Mouse (Mus musculus) brain, embryonic 18.5 days (tissue): ENCODE measurements at regions not wholly inside any gene's neighbourhood (a gene's known extent, or its start where the extent isn't known, plus 50 kb on each side); places are given as distances from the start of the nearest gene placed in this dataset.
A peak's percentile ranks its signal among the peaks of the same experiment; 100 is the strongest.

Experiments
- DNase-seq: peaks from one replicate; pipeline ENCODE4 v3.0.0-alpha.2; 2012; ENCODE audit warnings: low read depth, low spot score

- DNase-seq = no peak
These were observed 349.2 kb downstream of the Agtpbp1 start for GRCm38 (mm10) chr13:59235836-59236235.

- no peak for DNase-seq
These were observed 355.9 kb downstream of the Agtpbp1 start for GRCm38 (mm10) chr13:59229111-59229541.

DNA sequence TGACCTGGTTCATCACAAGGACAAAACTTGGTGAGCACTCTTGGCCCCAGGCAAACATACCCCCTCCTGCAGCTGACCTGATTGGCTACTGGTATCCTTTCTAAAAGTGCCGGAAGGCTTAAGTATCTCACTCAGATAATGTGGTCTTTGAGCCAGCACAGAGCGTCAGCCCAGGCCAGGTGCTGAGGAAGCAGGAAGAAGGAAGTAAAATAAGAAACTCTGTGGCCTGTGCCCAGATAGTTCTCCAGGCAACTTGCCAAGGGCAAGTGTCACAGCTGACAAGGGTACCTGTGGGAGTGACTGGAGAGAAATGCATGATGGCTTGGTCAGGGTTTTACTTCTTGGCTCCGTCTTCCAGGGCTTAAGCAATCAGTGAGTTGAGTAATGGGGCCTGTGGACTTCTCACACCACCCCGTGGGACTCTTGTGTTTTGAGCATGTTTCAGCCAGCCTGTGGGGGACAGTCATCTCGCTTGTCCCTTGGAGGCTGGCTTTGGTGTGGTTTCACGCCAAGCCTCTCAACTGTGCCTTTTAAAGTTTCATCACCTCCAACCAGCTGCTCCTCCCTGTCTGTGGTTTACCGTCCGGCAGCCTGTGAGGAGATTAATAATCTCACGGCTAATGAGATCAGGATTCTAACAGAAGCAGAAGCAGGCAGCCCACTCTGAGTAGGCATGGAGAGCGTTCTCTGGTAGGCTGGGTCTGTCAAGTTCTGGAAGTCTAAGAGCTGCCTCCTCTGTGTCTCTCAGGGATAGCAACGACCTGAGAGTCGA lies 356.8 kb downstream of the Agtpbp1 start:
- DNase-seq = no peak

- DNase-seq = no peak
These were observed 357.4 kb downstream of the Agtpbp1 start for GRCm38 (mm10) chr13:59227523-59228058.

DNA sequence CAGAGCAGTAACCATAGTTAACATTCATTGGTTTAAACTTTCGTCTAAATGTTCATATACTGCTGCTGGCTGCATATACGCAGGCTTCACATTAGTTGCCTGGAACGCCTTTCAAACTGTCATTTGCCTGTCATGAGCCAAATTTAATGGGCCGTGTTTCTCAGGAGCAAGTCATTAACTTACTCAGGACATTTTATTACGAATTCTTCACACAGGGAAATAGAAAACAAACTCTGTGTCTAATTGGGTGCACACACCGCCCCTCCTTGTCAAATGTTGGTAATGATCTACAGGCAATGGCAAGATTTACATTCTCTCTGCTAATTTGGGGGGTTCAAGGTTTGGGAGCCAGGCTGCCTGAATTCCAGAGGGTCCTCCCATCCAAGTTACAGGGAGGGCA lies 364.4 kb downstream of the Agtpbp1 start:
- DNase-seq = no peak

GRCm38 (mm10) chr13:59220156-59220555 lies 364.9 kb downstream of the Agtpbp1 start:
- DNase-seq = no peak

DNA sequence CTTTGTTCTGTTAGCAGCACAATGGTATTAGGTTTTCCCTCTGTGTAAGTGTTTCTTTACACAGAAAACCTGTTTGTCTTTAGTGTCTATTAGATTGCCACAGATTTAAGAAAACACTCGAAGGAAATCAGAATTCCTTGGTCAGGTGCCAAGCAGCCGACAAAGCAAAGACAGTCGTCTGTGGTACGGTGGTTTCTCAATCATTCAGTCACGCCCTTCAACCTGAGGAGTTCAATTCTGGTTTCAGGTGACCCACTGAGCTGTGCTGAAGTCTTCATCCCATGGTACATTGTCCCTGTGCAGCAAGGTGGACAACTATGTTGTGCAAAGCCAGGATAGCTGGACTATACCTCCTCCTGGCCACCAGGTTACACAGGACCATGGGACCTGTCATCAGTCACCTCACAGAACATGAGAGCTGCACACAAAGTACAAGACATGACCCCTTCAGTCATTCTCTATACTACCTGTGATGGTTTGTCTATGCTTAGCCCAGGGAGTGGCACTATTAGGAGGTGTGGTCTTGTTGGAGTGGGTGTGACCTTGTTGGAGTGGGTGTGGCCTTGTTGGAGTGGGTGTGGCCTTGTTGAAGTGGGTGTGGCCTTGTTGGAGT lies 368.2 kb downstream of the Agtpbp1 start:
- no peak for DNase-seq

- peak; percentile 30 for DNase-seq
These were observed 372.7 kb downstream of the Agtpbp1 start for GRCm38 (mm10) chr13:59212296-59212701.

DNA sequence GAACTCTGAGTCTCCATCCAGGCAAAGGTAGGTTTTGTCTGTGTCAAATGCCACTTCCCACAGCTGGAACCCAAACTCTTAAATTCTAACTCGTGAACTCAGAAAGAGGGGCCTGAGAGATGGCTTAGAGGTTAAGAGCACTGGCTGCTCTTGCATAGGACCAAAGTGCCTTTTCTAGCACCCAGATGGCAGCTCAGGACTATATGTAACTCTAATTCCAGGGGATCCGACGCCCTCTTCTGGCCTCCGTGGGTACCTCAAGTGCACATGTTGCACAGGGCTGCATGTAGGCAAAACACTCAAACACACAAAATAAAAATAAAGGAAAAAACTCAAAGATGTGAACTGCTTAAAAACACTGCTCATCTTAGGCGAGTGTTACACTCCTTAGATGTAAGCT lies 374.2 kb downstream of the Agtpbp1 start:
- DNase-seq = no peak

DNA sequence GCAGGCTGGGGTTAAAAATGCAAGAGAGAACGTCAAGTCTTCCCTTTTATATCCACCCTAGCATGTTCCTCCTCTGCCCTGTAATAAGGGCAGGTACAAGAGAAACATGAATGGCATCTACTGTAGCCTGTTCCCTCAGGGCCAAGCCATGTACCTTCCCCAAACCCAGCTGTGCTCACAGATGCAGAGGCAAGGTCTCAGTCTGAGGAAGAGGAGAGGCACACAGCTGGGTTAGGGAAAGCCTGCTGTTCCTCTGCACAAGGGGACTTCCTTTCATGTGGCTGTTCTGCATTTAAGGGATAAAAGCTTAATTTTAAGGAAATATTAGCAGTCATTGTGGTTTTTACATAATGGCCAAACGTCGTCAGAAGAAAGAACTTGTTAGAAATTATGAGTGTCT lies 378.8 kb downstream of the Agtpbp1 start:
- no peak for DNase-seq

DNA sequence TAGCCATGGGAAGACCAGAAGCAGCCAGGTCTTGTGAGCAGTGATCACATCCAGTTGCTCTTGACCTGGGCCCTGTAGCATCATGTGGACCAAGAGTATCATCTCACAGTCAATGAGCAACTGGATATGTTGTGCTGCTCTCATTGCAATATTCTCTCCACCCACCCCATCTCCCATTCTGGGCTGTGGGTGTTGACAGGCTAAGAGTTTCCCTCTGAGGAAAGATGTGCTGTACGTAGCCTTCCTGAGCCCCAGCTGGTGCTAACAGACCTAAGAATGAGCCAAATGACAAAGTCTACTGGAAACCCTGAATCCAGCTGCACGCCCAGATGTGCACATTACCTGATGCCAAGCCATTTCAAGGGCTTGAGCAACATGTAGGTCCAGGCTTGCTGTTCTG lies 380.5 kb downstream of the Agtpbp1 start:
- DNase-seq = no peak

DNA sequence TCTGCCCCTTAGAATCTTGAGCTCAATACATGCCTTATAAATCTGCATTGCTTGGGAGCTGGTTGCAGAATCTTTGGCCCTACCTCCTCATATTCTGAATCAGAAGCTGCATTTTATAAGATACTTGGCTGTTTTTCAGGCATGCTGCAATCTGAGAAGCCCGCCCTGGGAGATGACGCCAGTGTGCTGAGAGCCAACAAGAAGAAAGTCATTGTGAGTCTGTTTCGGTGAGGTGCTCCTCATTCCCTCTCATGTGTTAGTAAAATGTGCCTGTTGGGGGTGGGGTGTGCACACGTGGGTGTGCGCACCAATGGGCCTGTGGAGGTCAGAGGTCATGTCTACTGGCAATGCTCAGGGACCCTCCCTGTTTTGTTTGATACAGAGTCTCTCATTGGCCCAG lies 388.7 kb downstream of the Agtpbp1 start:
- DNase-seq = no peak

DNA sequence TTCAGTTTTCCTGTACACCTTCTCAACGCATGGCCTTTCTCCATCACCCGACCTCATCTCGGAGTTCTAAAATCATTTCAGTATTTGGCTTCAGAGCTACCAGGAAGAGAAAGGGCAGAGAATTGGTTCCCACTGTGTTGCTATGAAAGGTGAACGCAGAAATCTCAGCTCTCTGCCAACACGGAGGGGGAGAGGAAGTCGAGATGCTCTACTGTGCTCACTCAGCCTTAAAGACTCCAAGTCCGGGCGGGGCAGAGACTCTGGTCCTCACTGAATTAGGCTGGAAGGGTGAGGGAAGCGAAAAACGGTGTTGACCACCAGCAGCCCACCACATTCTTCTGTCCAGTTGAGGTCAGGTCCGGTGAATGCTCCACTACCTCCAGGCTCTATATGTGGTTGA lies 382.1 kb downstream of the Ntrk2 start:
- no peak for DNase-seq
